Mouse (Mus musculus): ENCODE results near the gene Dusp14. TPM values are rescaled to one million over a fixed set of nuclear protein-coding genes. Genes with fewer than 3 reads are reported as not detected.

Gene Dusp14
- polyA plus RNA-seq, 1 experiment from 2014 or later: 28.0 TPM

Other genes starting within 250 kb of the Dusp14 start
- gene Hnf1b, start 219.2 kb downstream of the Dusp14 start, polyA plus RNA-seq (2015; fragmentation: Nextera tagmentation; extraction: Ambion mirVana): 0.16 TPM in 1 of 2 replicates, not detected in the other
- gene Ddx52, start 127.2 kb downstream of the Dusp14 start, polyA plus RNA-seq (2015; fragmentation: Nextera tagmentation; extraction: Ambion mirVana): 28.7 and 29.9 TPM in 2 replicates
- 34.9 and 37.6 TPM in 2 replicates for gene Synrg, start 104.8 kb downstream of the Dusp14 start, polyA plus RNA-seq (2015; fragmentation: Nextera tagmentation; extraction: Ambion mirVana)
- 40.1 and 40.2 TPM in 2 replicates for gene Tada2a, start 60.3 kb upstream of the Dusp14 start, polyA plus RNA-seq (2015; fragmentation: Nextera tagmentation; extraction: Ambion mirVana)
- gene Acaca, start 60.4 kb upstream of the Dusp14 start, polyA plus RNA-seq (2015; fragmentation: Nextera tagmentation; extraction: Ambion mirVana): 28.9 and 29.0 TPM in 2 replicates
- gene Gm11437, start 98.2 kb upstream of the Dusp14 start, polyA plus RNA-seq (2015; fragmentation: Nextera tagmentation; extraction: Ambion mirVana): not detected in 2 replicates